Mouse (Mus musculus) CH12.LX (cell line): ENCODE results near the gene Ddn.

Experiments
- ELF1 ChIP-seq: IDR thresholded peaks from 2 replicates; pipeline ENCODE4 v1.6.1; 2014; ENCODE audit warnings: low read depth, mild to moderate bottlenecking, inconsistent platforms, low read length, improper control_type of control experiment
- MAX ChIP-seq: IDR thresholded peaks from 2 replicates; pipeline ENCODE4 v1.6.1; 2011; ENCODE audit warnings: low read length, improper control_type of control experiment
- MXI1 ChIP-seq: IDR thresholded peaks from 2 replicates; pipeline ENCODE4 v1.6.1; 2011; ENCODE audit warnings: mild to moderate bottlenecking, low read depth, low read length, improper control_type of control experiment
- SIN3A ChIP-seq: IDR thresholded peaks from 2 replicates; pipeline ENCODE4 v1.6.1; 2012; ENCODE audit warnings: low read length, improper control_type of control experiment, inconsistent platforms
- UBTF ChIP-seq: IDR thresholded peaks from 2 replicates; pipeline ENCODE4 v1.6.1; 2012; ENCODE audit warnings: low read depth, mild to moderate bottlenecking, inconsistent platforms, low read length, improper control_type of control experiment, moderate library complexity

GRCm38 (mm10) chr15:98765929-98766328, 43.4 kb downstream of the Ddn start:
- TF ChIP-seq UBTF (no peak), MXI1 (no peak), ELF1 (no peak), SIN3A (no peak), MAX (no peak)
